Mouse (Mus musculus): ENCODE results near the gene Them7.

GRCm38 (mm10) chr2:105416660-105417348 is 192.7 kb downstream of the Them7 start:
- TF ChIP-seq POLR2A (IDR thresholded peaks at IDR 0.05; ENCODE audit: insufficient read depth, low read length), result no peak
- no peak for TF ChIP-seq CTCF (IDR thresholded peaks at IDR 0.05; ENCODE audit: low read depth, low read length)
- no peak for TF ChIP-seq EP300 (IDR thresholded peaks at IDR 0.05; ENCODE audit: insufficient read depth, low read depth, low read length)

All from ES-Bruce4 (cell line).